Mouse (Mus musculus) gastrocnemius, postnatal 36 days (tissue): ENCODE measurements around the gene Ddhd1. TPM values are rescaled to one million over a fixed set of nuclear protein-coding genes. Genes with fewer than 3 reads are reported as not detected.

Source experiments
- DNase-seq, 2 experiments: peaks; one replicate each; pipeline ENCODE4 v3.0.0; 2022
- intact Hi-C: fragments of 180-260 bp; cut with DNase I; formaldehyde crosslinking; loops from one replicate; pipeline ENCODE4 v1.15.1; 2025
- long read RNA-seq, 2 experiments: library from polyadenylated mRNA; stranded (forward); transcript quantifications; one replicate each; pipeline ENCODE4 v2.0.0; 2021
- total RNA-seq, 2 experiments: library from RNA; stranded (reverse); gene quantifications; 2 replicates each; pipeline ENCODE4 v1.2.3; 2021

Ddhd1 gene
- 1 to 10 TPM; 2.7 to 3.3 TPM for total RNA-seq
- long read RNA-seq, experiment 1, partial matches to known transcripts = 1 of 2 reads
- long read RNA-seq, experiment 1, other reads (novel, unspliced or antisense) = 1 of 2 reads
- long read RNA-seq, experiment 2, partial matches to known transcripts = 0 of 1 reads
- long read RNA-seq, experiment 2, other reads (novel, unspliced or antisense) = 1 of 1 reads

- intact Hi-C loops = no loop called here
- DNase-seq = peak; percentile 73 to 77
These were observed at the start of gene Ddhd1 for GRCm38 (mm10) chr14:45657641-45658611. Gene Ddhd1, minus strand, starts transcription at chr14:45658143.

GRCm38 (mm10) chr14:45707176-45707910 lies 49.4 kb upstream of the Ddhd1 start:
- no peak for DNase-seq

DNA sequence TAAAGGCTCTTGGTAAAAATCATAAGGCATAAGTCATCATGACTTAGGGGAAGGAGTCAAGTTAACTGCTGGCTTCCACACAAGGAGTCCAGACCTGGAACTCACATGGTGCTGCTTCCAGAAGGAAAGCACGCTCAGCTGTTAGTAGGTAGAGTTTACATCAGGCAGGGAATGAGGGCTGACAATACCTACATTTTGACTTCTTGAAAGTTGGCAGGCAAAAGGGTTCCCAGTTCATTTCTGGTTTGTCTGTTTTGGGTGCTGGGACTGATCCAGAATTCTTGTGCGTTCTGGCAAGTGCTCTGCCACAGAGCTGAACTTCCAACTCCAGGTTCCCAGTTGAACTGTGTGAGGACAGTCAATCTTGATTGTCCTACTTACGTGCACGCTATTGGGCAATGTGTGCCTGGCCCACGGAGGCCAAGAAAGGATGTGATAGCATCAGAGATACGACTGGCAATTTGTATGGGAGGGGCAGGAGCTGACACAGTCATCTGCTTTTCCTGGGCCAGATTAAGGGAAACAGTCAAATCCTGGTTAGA lies 42.2 kb upstream of the Ddhd1 start:
- intact Hi-C loops = no loop called here
- no peak for DNase-seq

More at GRCm38 (mm10) chr14:45707176-45707910, 49.4 kb upstream of the Ddhd1 start:
- intact Hi-C loops = no loop called here

DNA sequence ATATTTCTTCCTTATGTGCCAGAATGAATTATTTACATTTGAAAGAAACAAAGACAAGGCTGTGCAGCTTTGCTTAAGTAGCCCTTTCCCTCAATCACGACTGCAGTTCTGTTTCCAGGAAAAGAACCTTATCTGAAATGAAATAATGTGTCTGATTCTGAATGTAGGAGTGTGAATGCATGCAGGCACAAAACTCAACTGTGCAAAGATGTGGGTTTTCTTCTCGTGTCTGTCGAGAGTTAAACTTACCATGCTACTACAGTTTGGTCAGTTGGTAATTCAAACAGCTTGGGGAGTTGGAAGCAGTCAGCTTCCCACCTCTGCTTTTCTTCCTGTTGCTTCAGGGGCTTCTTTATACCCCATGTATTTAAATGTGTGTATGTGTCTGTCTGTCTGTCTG lies 40.9 kb upstream of the Ddhd1 start:
- DNase-seq = no peak

DNA sequence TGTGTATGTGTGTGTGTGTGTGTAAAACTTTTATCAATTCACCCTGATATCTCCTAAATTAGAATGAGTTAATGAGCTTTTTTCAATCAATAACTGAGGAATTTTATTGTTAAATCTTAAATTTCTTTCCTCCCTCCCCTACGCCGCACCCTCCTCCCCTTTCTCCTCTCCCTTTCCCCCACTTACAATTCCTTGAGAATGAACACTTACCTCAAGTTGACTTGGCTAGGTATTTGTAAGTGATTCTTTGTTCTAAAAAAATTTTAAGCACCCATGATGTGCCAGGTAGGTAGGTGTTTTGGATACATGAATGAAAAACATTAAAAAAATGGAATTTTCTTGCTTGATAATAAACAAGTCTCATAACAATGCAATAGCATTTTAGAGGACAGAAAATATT lies 38.2 kb upstream of the Ddhd1 start:
- intact Hi-C loops = loop anchor here (10.0 kb wide), 2 partner anchors 69 to 131 kb away; no protein-coding TSS in a partner anchor

More for the DNA sequence above, 40.9 kb upstream of the Ddhd1 start:
- intact Hi-C loops = loop anchor here (10.0 kb wide), 2 partner anchors 66 to 134 kb away; no protein-coding TSS in a partner anchor

GRCm38 (mm10) chr14:45693891-45694290 lies 35.9 kb upstream of the Ddhd1 start:
- DNase-seq = no peak
- intact Hi-C loops = loop anchor here (5.0 to 10.0 kb wide), 3 partner anchors 71 to 272 kb away; no protein-coding TSS in a partner anchor

More for the DNA sequence above, 38.2 kb upstream of the Ddhd1 start:
- DNase-seq = no peak

GRCm38 (mm10) chr14:45690520-45691246 lies 32.7 kb upstream of the Ddhd1 start:
- intact Hi-C loops = loop anchor here (5.0 to 10.0 kb wide), 3 partner anchors 74 to 268 kb away; no protein-coding TSS in a partner anchor
- peak; percentile 10 to 43 for DNase-seq

GRCm38 (mm10) chr14:45685313-45685712 lies 27.4 kb upstream of the Ddhd1 start:
- no peak for DNase-seq
- intact Hi-C loops = no loop called here

DNA sequence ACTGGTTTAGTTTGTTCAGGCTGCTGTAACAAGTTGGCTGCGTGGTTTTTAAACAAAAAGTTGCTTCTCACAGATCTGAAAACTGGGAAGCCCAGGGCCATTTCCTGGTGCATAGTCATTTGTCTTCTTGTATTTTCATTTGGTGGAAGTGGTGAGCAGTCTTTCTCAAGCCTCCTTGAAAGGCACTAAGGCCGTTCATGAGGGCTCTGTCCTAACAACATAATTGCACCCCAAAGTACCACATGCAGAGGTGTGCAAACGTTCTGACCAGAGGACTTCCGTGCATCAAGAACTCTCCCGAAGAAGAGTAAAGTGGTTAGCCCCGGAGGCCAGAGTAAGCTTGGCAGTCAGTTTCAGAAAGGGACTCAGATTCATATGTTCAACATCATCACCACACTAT lies 18.8 kb upstream of the Ddhd1 start:
- intact Hi-C loops = no loop called here
- no peak for DNase-seq

GRCm38 (mm10) chr14:45668325-45668724 lies 10.4 kb upstream of the Ddhd1 start:
- DNase-seq = peak in 1 of 2 experiments; percentile 28
- intact Hi-C loops = no loop called here

DNA sequence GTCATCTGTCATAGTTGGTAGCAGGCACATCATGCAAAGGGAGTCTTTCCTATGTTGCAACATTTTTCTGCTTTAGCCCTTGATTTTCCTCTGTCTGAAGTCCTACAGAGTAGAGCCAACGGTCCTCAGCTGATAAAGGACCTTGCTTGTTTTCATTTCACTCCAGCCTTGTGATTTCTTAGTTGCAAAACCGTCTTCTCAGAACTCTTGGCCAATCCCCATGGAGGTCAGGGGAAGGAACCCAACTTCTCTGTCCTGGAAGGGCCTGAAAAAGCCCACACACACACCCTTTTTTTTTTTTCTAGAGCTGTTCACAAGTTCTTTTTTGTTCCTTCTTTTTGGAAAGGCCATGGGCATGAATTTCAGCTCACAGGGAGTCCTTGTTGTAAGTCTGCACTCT lies 9.3 kb upstream of the Ddhd1 start:
- DNase-seq = no peak
- intact Hi-C loops = no loop called here

DNA sequence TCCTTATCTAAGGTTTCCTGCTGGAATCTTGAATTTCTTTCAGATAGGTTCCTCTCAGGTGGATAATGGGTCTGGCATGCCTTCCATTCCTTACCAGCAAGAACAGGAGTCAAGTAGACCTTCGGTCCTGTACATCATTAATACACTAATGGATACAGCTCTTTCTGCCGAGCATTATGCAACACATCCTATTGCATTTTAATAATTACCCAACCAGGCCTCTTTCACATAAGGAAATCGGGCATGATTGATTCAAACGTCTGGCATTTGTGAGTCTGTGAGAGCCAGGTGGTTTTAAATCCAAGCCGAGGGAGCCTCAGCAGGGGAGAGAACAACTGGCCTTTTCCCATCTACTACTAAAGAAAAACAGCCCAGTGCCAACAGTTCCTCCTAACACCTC lies 3.6 kb upstream of the Ddhd1 start:
- intact Hi-C loops = no loop called here
- no peak for DNase-seq

DNA sequence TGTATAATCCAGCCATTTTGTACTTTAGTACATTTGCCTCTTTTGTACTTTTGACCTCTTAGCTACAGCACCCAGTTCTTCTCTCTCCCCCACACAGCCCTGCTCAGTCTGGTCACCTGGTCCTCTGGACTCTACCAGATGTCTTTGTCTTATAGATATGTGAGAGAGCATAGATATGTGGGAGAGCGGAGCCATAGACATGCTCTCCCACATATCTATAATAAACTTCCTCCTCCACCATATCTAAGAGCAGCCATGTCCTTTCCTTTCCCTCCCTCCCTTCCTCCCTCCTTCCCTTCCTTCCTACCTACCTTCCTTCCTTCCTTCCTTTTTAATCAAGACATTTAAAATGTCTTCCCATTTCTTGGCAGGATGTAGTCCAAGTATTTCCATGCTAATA lies 2.4 kb upstream of the Ddhd1 start:
- intact Hi-C loops = no loop called here

DNA sequence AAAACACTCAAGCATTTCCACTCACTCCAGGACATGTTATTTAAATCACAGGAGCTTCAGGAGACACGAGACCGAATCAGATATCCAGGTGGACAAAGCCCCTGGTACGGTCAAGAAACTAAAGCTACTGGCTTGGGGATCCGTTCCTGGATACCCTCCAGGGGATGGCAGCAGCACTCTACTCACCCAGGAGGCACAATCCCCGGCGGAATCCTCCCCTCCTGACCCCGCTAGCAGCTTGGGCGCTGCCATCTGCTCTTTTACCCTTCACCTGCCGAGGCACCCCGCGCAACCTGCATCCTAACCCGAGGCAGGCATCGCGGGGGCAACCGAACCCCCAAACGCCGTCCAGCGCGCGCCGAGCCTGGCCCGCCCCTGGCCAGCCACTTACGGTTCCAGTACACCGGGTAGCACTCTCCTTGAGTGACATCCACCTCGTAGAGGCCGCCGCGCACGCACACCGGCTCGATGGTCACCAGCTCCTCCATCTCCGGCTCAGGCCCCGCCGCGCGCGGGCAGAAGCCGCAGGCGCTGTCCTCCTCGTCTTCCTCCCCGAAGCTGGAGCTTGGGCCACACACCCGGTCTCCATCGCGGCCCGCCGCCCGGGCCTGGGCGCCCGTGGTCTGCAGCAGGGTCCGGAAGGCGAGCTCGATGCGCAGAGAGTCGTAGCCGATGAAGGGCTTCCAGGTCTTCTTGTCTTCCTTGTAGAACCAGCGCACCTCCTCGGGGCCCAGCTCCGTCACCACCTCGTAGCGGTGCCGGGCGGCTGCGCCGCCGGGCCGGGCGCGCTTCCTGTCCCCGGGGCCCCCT lies 907 bp downstream of the Ddhd1 start:
- peak; percentile 14 to 51 for DNase-seq
- intact Hi-C loops = no loop called here

More for the DNA sequence above, 2.4 kb upstream of the Ddhd1 start:
- DNase-seq = no peak

GRCm38 (mm10) chr14:45654876-45655416 lies 3.0 kb downstream of the Ddhd1 start:
- intact Hi-C loops = no loop called here

GRCm38 (mm10) chr14:45653756-45654155 lies 4.2 kb downstream of the Ddhd1 start:
- DNase-seq = no peak
- intact Hi-C loops = no loop called here

More at GRCm38 (mm10) chr14:45654876-45655416, 3.0 kb downstream of the Ddhd1 start:
- DNase-seq = no peak

GRCm38 (mm10) chr14:45648999-45649818 lies 8.7 kb downstream of the Ddhd1 start:
- intact Hi-C loops = no loop called here
- no peak for DNase-seq

- no peak for DNase-seq
- intact Hi-C loops = no loop called here
These were observed 9.8 kb downstream of the Ddhd1 start for GRCm38 (mm10) chr14:45648144-45648543.
